Mouse (Mus musculus) thymus, postnatal 14 days (tissue): ENCODE results near the gene Tmem51.
"Not testable (repeated sequence)": the region's sequence is repeated elsewhere in the genome, so short reads cannot be mapped to it uniquely, and the experiment has no call there.

Experiments used
- DNase-seq: peaks from one replicate; pipeline ENCODE4 v3.0.0; 2021

The Tmem51 gene

DNA sequence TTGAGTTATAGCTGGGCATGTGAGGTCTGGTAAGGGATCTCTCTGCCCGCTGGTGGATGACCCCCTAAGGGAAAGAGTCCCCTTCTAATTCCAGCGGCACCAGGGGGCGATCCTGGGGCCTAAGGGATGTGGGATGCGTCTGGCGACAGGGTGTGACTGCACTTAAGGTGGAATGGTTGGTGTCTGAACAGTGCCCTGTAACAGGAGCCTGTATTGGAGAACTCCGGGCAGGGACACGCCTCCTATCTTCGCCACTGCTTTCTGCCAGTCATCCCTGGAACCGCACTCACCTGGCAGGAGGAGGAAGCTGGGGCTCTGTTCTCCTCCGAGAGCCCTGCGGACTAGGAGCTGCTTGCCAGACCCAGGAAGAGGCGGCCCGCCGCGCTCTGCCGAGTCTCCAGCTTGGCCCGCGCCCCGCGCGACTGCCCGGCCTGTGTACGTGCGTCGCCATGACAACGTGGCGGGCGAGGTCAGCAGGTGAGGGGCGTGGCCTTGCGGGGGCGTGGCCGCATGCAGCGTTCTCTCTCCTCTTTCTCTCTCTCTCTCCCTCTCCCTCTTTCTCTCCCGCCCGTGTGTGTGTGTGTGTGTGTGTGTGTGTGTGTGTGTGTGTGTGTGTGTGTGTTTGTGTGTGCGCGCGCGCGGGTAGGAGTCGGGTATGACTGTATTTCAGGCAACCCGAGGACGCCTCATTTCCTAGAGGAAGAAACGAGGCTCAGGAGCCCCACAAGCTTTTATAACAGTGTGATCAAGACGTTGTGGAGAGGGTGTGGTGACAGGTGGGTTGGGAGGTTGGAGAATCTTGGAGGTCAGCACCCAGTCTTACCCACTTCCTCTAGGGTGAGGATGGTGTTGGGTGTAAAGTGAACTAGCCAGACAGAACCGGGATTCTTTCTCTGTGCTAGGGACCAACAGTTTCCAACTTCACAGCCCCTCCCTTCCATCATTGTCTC lies 69.2 kb downstream of the Tmem51 start, which contains the start of gene Fhad1:
TSS of gene Fhad1 (minus strand) at position 424 of the 950 bp plus-strand sequence.
- peak; percentile 78 for DNase-seq

DNA sequence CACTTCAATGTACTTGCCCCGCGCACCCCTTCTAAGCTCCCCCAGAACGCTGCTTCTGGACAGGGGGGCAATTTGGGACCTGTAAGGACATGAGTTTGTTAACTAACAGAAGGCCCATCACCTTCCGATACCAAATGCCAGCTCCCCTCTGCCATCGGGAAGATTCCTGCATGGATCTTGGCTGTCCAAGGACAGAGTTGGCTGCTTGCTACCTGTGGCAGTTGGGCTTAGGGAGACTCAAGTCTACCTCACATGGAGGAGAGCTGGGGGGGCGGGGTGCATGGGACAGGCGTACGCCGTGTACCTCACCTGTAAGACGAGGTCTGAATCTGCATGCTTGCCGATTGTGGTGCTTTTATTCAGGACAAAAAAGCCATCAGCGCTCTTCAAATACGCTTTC lies 72.9 kb downstream of the Tmem51 start:
- no peak for DNase-seq

DNA sequence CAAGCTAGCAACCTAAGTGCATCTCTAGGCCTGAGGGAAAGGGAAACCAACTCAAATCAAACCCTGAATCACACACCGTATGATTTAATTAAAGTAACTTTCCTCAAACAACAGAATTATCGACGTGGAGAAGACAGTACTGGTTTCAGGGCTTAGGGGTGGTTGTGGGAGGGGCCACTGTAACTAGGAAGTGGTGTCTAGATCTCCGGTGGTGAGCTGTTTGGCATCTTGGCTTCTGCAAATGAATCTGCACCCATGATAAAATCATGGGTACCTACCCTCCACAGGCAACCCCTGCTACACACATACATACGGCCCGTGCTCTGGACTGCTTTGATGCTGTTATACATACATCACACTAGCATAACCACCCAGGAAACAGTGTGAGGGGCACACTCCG lies 73.7 kb downstream of the Tmem51 start:
- DNase-seq, result no peak

DNA sequence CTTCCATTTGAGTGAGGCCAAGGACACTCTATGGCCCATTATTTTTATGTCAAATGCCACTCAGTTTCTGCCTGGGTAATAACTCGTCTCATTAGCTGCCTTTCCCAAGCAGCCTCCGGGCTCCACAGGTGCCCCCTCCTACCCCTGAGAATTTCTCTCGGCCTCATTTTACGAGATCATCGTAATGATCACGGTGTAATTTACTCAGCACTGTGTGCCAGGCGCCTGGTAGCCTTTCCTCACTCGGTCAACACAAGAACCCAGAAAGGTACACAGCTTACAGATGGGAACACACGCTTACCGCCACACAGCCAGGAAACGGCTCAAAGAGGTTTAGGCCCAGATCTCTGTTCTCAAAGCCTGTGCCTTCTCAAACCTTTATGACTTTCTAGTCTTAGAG lies 75.9 kb downstream of the Tmem51 start:
- DNase-seq, result no peak

DNA sequence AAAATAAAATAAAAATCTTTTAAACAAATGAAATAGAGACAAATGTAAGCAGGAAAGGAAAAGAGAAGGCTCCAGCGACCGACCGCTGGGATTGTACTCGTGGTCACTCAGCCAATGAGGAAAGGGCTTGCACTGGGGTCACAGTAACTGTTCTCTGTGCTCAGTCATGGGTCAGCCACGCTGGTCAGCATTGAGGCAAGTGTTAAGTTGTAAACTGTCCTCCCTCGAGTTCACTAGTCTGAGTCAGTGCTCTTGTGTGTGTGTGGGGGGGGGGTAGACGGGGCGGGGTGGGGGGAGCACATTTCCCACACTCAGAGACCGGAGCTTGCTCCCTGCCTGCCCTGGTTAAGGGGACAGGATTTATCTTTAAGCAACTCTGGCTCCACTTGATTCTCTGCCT lies 83.5 kb downstream of the Tmem51 start:
- no peak for DNase-seq

DNA sequence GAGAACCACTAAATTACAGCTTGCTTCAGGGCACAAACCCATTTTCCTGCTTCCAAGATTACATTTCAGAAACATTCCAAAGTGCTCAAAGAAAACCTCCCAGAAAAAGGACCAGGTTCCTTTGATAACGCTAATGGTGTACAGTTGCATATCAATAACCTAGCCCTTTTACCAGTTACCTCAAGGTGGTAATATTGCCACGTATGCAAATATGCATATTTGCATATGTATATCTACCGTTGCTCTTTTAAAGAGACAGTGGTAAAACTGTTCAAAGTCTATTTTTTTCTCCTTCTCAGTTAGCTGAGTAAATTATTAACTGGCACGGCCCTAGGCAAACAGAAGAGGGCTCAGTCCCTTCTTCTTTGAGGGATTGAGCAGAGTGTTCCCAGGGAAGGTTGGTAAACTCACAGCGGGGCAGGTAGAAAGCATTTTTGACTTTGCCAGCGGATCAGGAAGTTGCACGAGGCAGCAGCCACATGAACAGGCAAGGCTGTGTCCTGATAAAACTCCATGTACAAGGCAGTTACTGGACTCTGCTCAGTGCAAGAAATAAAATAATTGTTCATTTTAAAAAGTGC lies 84.5 kb downstream of the Tmem51 start:
- DNase-seq, result no peak

DNA sequence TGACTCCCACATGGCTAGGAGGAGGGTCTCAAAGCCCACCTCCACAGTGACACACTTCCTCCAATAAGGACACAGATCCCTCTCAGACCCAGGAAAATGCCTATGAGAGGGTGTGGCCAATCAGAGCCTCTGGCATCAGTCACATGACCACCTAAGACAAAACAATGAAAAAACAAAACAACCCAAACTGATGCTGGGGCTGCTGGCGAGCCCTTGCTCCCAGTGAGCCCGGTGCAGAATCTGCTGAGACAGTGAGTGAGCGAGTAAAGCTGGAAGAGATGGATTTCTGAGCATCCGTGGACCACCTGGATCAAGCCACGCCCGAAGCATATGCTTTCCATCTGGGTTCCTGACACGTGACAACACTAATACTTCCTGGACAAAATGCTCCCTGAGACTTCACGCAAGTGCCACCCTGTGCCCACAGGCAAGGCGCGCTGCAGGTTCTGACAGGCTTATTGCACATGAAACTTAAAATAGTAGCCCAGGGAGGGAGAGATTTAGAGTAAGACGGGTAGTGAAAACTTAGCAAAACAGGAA lies 85.8 kb downstream of the Tmem51 start:
- peak; percentile 21 for DNase-seq

DNA sequence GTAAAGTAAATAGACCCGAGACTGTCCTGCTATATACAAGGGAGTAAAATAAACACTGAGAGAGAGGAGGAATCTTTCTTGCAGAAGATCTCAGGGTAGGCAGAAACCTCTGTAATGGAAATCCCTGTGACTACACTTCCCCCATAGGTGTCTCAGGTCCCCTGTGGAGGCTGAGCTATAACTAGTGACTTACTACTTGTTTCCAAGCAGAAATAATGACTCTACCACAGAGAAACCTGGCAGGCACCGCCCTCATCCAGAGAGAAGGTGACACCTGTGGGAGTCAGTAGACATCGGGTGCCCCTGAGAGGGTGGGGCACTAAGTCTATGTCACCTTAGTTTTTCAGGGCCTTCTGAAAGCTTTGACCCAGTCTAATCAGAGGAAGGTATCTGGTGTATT lies 87.2 kb downstream of the Tmem51 start:
- no peak for DNase-seq

DNA sequence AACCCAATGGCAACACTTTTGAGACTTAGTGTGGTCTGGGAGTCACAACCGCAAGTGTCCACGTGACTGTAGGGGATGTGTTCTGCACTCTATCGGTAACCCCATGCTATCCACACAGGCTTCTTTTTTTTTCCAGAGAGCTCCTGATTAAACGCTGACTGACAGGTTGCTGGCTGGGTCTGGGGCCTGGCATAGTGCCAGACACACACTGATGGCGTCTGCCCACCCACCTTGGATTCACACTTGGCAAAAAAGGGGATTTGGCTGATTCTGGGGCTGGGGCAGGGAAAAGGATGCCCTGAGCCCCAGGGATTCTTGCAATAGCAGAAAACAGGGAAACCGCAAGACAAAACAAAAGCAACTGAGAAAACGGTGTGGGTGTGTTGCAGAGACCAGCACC lies 88.0 kb downstream of the Tmem51 start:
- DNase-seq, result no peak

DNA sequence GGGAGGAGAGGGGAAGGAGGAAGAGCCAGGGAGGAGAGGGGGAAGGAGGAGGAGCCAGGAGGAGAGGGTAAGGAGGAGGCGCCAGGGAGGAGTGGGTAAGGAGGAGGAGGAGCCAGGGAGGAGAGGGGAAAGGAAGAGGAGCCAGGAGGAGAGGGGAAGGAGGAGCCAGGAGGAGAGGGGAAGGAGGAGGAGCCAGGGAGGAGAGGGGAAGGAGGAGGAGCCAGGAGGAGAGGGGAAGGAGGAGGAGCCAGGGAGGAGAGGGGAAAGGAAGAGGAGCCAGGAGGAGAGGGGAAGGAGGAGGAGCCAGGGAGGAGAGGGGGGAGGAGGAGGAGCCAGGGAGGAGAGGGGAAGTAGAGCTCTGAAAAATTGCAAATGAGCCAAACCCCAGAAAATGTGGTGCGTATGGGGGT lies 90.0 kb downstream of the Tmem51 start:
- not testable (repeated sequence) for DNase-seq

DNA sequence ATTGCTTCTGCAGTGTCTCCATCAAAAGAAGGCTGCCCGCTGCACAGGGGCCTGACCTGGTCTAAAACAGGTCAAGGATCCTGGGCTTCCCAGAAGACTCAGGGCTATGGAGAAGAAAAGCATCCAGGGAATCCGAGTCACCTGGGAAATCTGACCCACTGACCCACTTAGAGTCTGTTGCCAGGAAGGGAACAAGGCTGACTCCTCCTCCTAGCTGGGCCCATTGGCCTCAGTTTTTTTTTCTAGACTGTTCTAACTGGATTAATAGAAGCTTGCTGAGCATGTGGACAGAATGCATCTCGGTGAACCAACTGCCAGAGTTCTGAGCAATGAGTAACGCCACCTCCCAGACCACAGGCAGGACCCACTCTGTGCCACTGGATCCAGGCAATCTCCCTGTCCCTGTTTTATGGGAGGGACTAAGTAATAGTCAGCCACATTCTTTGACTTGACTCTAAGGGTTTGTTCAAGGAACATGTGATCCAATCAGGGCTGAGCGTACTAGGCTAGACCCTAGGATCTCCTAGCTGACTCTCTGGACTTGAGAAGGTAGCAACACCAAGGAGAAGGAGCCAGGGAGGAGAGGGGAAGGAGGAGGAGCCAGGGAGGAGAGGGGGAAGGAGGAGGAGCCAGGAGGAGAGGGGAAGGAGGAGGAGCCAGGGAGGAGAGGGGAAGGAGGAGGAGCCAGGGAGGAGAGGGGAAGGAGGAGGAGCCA lies 90.6 kb downstream of the Tmem51 start:
- no peak for DNase-seq

DNA sequence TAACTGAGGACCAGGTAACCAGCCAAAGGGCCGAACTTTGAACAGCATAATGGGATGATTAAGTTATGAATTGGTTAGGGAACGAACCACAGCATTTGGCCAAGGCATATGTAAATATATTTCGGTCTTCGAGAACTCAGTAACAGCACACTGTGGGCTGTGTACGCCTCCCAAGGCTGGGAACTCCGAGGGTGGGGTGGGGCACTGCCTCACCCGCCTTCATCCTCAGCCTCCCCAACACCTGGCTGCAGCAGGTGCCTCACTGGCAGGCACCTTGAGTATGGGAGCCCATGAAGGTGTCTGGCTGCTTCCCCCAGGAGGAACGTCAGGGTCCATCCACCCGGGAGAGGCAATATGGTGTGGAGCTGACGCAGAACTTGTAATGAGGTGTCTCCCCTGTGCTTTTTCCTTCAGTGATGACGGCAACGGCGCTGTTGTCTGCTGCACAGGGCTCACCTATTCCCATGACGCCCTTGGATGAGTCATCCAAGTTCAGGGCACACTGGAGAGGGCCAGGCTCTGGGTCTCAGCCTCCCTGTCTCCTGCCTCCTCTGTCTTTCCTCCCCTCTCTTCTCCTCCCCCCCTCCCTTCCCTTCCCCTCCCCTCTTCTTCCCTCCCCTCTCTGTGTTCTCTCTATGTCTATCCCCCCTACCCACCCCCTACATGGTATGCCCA lies 91.4 kb downstream of the Tmem51 start:
- no peak for DNase-seq

DNA sequence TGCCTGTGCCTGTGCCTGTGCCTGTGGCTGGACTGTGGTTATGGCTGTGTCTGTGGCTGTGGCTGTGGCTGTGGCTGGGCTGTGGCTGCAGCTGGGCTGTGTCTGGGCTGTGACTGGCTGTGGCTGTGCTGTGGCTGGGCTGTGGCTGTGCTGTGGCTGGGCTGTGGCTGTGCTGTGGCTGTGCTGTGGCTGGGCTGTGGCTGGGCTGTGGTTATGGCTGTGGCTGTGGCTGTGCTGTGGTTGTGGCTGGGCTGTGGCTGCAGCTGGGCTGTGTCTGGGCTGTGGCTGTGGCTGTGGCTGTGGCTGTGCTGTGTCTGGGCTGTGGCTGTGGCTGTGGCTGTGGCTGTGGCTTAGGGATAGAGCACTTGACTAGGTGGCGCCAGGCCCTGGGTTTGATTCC lies 95.9 kb downstream of the Tmem51 start:
- no peak for DNase-seq

DNA sequence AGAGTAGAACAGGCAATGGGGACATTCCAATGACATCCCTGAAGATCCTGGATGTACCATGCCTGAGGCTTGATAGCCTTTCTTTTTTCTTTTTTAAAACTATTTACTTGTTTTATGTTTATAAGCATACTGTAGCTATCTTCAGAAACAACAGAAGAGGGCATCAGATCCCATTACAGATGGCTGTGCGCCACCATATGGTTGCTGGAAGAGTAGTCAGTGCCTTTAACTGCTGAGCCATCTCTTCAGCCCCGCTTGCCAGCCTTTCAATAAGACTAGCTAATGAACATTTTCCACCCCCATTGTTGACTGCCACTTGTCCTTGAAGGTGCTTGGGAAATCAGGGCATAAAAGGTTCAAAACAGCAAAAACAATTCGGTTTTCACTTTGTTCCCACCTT lies 100.4 kb downstream of the Tmem51 start:
- no peak for DNase-seq

DNA sequence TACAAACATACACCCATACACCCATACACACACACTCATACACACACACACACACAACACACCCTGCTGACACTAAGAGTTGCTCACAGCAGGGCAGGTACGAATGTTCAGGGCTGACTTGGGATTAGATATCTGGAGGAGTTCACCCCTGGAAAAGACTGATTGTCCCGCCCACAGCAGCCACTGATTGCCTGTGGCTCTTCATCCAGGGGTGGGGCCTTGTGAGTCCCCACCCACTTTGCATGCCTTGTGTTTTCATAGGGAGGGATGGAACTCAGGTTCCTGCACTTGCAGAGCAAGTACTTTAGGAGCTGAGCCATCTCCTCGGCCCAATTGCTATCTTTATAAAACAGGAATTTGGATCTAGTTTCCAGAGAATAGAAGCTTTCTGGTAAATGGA lies 102.6 kb downstream of the Tmem51 start:
- DNase-seq, result no peak
